Mouse (Mus musculus) midbrain, embryonic 16.5 days (tissue): ENCODE data around the gene Zfp709. TPM values are rescaled to one million over a fixed set of nuclear protein-coding genes. Genes with fewer than 3 reads are reported as not detected.

Experiments used
- polyA plus RNA-seq: library from polyadenylated mRNA; unstranded; fragments of >200 nt; fragmentation: Nextera tagmentation; extraction: Ambion mirVana; gene quantifications from 2 replicates; pipeline ENCODE4 v1.2.1, GENCODE M21; 2015

Gene Zfp709
- polyA plus RNA-seq, 1 experiment from 2014 or later: 9.6 TPM

Other genes starting within 250 kb of the Zfp709 start
- gene Unc13a, start 210.3 kb upstream of the Zfp709 start, polyA plus RNA-seq: 23.5 and 29.0 TPM in 2 replicates
- 4.7 and 5.4 TPM in 2 replicates for gene Jak3, start 205.7 kb upstream of the Zfp709 start, polyA plus RNA-seq
- gene Insl3, start 192.8 kb upstream of the Zfp709 start, polyA plus RNA-seq: 1.4 TPM in 1 of 2 replicates, not detected in the other
- gene B3gnt3, start 180.2 kb upstream of the Zfp709 start, polyA plus RNA-seq: 0.20 and 0.50 TPM in 2 replicates
- 88.4 and 107 TPM in 2 replicates for gene Fcho1, start 156.3 kb upstream of the Zfp709 start, polyA plus RNA-seq
- gene Zfp882, start 26.6 kb downstream of the Zfp709 start, polyA plus RNA-seq: 18.4 and 21.2 TPM in 2 replicates
- 32.7 and 33.6 TPM in 2 replicates for gene Zfp617, start 26.6 kb downstream of the Zfp709 start, polyA plus RNA-seq
- gene Zfp961, start 69.0 kb downstream of the Zfp709 start, polyA plus RNA-seq: 15.2 and 17.6 TPM in 2 replicates
- gene Cyp4f18, start 127.6 kb downstream of the Zfp709 start, polyA plus RNA-seq: 0.42 and 0.70 TPM in 2 replicates
- gene Olfr372, start 159.2 kb downstream of the Zfp709 start, polyA plus RNA-seq: not detected in 2 replicates
- gene Olfr373, start 201.2 kb downstream of the Zfp709 start, polyA plus RNA-seq: not detected in 2 replicates
- 0.04 TPM in 1 of 2 replicates, not detected in the other for gene Olfr374, start 225.0 kb downstream of the Zfp709 start, polyA plus RNA-seq